Mouse (Mus musculus) brain, embryonic 14.5 days (tissue): Measurements from ENCODE around the gene Plcb4.
A peak's percentile ranks its signal among the peaks of the same experiment; 100 is the strongest.

Experiments used
- CTCF ChIP-seq: fragments of 200-500 bp; IDR thresholded peaks from 2 replicates; pipeline ENCODE4 v1.5.1; 2012; ENCODE audit warnings: inconsistent platforms, mild to moderate bottlenecking, moderate library complexity, borderline replicate concordance; ENCODE audit not compliant: insufficient read depth, insufficient read length; ENCODE audit errors: extremely low read depth
- POLR2A ChIP-seq: fragments of 200-500 bp; IDR thresholded peaks from 2 replicates; pipeline ENCODE4 v1.6.1; 2012; ENCODE audit warnings: mild to moderate bottlenecking, inconsistent platforms, borderline replicate concordance; ENCODE audit not compliant: poor library complexity, insufficient read depth, insufficient read length, severe bottlenecking; ENCODE audit errors: extremely low read depth

DNA sequence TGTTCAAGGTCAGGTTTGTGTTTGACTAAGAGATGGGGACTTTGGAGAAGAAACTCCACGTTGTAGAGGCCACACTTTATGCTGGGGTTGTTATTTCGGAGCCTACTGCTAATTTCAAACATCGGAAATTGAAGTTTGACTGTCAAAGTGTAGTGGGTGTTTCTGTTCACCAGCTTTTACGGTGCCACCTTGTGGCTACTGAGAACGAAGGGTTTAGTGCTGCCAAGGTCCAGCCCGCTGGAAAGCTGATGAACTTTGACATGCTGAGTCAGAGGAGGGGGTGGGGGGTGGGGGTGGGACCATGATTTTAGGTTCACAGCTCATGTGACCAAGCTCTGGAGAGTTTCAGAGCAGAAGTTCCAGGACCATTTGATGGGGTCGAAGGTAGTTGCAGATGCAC lies 86.3 kb downstream of the Plcb4 start:
- TF ChIP-seq CTCF (peak; percentile 49; the same call in 1 of the 2 replicates), POLR2A (no peak)
